Mouse (Mus musculus) cerebellum, adult 11-12 months (tissue): Measurements from ENCODE around the gene Lpcat2b.

Source experiments
- DNase-seq: peaks from one replicate; pipeline ENCODE4 v3.0.0; 2022

Lpcat2b gene

DNA sequence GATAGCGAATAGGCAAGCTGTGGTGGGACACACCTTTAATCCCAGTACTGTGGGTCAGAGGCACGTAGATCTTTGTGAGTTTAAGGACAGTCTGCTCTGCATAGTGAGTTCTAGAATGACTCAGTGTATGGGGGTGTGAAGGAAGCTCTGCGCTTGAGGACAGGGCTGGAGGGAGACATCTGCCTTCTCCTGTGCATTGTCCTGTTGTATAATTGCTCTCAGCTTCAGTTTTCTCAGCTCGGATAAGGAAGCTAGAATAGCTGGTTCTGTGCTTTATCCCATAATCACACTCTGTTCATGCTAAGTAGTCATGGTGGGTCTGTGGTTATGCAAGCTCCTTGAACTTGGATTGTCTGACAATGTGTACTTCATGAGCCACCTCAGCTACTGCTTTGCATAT is 17.4 kb downstream of the Lpcat2b start:
- no peak for DNase-seq

DNA sequence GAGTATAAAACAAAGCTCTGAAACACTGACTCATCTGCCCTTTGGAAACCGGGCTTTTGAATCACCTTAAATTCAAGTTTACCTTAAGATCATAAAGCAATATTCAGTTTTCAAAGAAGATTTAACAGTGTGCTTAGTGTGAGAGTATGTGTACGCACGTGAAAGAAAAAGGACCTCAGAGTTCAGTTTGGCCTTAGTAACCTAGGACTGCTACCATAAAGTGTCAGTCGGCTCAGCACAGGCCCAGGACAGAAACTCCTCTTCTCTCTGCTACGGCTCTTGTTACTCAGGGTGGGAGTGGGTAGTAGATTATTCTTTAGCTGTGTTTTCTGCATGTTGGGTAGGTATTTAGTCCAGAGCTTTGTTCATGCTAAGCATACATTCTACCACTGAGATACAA is 18.3 kb downstream of the Lpcat2b start:
- DNase-seq = no peak

DNA sequence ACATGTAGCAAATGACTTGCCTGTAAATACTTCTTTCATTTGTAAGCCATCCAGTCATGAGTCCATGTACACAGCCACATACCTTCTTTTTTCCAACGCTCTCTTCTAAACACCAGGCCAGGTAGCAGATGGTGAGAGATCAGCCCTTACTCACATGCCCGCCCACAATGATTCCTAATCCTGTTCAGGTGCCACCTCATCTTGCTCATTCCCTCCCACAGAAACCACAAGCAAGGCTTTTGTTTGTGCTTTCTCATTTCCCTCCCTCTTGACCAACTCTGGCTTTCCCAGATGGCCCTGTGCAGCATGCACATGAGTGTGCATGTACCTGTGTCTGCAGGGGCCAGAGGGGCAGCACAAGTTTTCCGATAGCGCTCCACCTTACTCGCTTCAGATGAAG is 18.9 kb downstream of the Lpcat2b start:
- no peak for DNase-seq

DNA sequence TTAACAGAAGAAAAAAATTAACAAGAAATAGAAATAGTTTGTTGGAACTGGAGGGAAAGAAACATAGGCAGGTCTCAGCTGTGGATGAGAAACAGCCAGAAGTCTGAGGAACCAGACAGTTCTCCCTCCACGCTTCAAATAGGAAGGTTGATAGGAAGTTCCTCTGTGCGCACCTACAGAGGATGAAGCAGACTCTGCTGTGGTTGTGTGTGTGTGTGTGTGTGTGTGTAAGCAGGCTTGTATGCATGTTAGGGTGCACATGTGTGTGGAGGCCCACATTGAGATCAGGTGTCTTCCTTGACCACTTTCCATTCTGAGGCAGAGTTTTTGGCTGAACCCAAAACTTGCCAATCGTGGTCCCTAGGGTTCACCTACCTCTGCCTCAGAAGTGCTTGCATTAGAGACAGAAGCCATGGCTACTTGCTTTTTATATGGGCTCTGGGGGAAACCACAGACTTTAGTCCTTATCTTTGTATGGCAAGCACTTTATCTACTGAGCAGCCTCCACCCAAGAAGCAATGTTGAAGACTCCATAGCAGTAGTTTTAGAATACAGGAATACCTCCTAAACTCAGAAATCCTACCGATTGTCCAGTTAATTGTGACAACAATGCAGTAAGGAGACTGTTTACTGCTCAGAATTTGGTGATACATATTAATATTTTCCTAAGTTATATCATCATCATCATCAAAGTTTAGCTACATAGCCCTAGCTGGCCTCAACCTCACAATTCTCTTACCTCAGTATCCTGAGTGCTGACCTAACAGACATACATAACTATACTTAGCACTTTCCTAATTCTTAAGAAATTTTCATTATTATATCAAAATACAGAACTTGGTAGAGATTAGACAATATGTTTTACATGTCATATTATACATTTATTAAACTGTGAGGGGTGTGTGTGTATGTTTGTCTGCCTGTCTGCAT is 31.1 kb downstream of the Lpcat2b start:
- DNase-seq = no peak

DNA sequence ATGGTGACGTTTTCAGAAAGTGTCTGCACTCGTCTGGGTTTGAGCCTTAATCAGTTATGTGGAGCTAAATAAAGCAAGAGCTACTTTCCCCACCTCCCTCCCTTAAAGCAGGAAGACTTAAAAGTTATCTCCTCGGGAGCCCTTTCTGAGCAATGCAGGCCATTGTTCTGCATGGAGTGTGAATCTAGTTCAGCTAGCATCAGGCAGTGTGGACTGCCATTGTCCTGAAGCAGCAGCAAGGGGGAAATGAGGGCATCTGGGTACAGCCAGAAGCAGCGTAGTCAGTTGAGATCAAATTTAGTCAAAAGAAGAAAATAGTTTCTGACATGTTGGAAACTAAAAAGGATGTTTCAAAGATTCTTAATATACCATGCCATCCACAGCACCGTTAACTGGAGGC is 35.2 kb downstream of the Lpcat2b start:
- no peak for DNase-seq

DNA sequence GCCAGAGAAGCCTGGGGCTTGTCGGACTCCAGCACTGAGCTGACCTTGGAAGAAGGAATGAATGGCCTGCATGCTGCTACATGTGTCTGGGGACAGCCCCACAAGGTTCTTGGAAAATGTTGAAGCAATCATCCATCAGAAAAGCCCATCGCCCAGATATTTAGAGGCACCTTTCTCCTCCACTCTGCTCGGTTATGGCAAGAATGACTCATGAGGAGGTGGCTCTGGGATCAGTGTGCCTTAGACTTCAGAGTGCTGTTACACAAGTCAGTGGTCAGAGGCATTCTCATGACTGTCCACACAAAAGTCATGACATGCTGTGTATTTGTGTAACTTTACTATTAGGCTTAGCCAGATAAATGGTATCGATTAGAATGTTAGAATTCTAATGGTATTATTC is 35.7 kb downstream of the Lpcat2b start:
- no peak for DNase-seq

DNA sequence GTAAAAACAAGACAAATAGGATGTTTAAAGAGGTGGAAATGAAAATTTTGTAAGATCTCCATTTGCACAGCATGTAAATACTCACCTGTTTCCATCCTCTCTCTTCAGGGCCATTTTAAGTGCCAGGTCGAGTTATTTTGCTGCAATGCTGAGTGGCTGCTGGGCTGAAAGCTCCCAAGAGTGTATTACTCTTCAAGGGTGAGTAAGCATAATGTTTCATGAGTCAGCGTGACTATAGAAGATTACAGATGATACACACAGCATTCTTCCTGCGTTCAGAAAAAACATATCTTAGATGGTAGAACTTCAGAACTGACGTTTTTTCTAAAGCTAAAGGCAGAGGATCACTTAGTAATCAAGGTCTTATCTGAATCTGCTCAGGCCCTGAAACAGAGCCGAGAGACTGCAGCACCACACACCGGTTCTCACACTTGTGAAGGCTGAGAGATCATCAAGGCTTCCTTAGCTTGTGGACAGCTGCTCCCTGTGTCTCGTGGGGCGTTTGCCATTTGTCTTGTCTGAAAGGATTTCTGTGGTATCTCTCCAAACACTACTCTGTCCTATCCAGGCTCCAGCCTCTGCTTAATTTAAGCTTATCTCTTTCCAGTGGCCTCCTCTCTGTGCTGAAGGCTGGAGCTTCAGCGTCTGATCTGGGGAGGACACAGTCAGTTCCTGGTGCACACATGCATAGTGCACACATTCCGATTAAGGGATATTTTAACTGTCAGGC is 39.4 kb downstream of the Lpcat2b start:
- DNase-seq = no peak

DNA sequence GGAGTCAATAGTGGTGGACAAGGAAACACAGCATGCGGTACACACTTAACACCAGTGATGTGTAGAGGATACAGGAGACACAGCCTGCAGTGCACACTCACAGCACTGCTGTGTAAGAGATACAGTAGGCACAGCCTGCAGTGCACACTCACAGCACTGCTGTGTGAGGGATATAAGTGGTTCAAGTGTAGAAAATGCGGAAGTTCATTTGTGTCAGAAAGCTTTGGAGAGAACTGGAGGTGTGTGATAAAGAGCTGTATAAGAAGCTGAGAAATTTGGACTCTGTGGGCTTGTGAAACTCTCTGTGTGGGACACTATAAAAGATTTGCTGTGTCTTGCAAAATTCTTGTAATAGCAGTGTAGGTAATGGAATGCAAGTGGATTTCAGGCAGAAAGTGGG is 48.8 kb downstream of the Lpcat2b start:
- no peak for DNase-seq
